Mouse (Mus musculus) erythroblast, embryonic 14.5 days (primary cell): ENCODE data around the gene Cntn1.

Experiments used
- GATA1 ChIP-seq: IDR thresholded peaks from 2 replicates; pipeline ENCODE4 v1.6.1; 2012; ENCODE audit warnings: low read length, inconsistent platforms, mixed read lengths
- TAL1 ChIP-seq: IDR thresholded peaks from 3 replicates; pipeline ENCODE4 v1.6.1; 2012; ENCODE audit warnings: low read length, inconsistent platforms, mixed read lengths

GRCm38 (mm10) chr15:92099410-92100174 lies 48.6 kb downstream of the Cntn1 start:
- TF ChIP-seq GATA1 (no peak), TAL1 (no peak)
